Mouse (Mus musculus) testis, adult 2 months (tissue): ENCODE data around the gene Prdx2.

ENCODE experiments used
- CTCF ChIP-seq: fragments of 200-500 bp; IDR thresholded peaks from 2 replicates; pipeline ENCODE4 v1.5.1; 2012; ENCODE audit warnings: low read depth, mild to moderate bottlenecking, inconsistent platforms, low read length, moderate library complexity; ENCODE audit not compliant: control insufficient read depth, insufficient read depth, insufficient replicate concordance
- POLR2A ChIP-seq: fragments of 200-500 bp; IDR thresholded peaks from 2 replicates; pipeline ENCODE4 v1.6.1; 2012; ENCODE audit warnings: low read depth, mild to moderate bottlenecking, inconsistent platforms, low read length, moderate library complexity; ENCODE audit not compliant: control insufficient read depth

DNA sequence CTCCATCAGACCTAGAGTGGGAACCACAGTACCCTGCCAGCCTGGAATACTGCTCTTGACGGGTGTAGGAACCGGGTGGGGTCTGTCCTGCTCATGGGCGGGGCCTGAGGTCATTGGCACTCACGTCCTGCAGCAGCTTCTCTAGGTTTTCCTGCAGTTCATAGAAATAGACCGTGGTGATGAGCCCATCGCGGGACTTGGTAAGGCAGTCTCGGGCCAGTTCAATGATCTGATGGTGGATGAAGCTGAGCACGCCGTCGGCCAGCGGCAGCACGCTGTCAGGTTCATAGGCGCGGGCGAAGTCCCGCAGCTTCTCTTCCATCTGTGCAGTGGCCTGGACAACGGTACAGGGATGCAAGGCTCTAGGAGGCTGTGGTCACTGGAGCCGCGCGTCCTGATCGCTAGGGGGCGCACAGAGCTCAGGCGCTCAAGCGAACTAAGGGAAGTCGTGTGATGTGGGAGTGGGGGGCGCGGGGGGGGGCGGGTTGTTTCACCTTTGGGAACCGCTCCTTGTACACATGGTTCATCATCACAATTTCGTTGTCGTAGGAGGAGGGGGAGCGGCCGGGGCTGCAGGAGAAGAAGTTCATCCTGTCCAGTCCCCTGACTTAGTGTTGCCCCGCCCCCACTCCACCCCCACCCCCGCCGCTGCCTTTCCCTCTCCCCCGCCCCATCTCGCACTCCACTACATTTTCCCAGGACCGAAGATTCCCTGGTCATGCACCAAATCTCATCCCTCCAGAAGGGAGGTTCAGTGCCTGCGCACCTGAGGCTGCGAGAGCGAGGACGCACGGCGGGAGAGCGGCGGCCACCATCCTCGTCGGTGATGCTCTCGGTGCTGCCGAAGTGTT lies 40.7 kb upstream of the Prdx2 start:
- peak; percentile 80; the same call in 1 of the 2 replicates for TF ChIP-seq CTCF
- TF ChIP-seq POLR2A = no peak
